Mouse (Mus musculus) thymus, postnatal 25 days (tissue): ENCODE measurements around the gene Rbfox3.

ENCODE experiments used
- DNase-seq: peaks from one replicate; pipeline ENCODE4 v3.0.0; 2022

Rbfox3 gene

GRCm38 (mm10) chr11:118493458-118493857, 417.9 kb downstream of the Rbfox3 start:
- no peak for DNase-seq

GRCm38 (mm10) chr11:118491230-118491629, 420.2 kb downstream of the Rbfox3 start:
- DNase-seq: no peak

- peak; percentile 89 for DNase-seq
These were observed 420.7 kb downstream of the Rbfox3 start for GRCm38 (mm10) chr11:118490566-118491218.

- no peak for DNase-seq
These were observed 422.5 kb downstream of the Rbfox3 start for GRCm38 (mm10) chr11:118488907-118489270.

GRCm38 (mm10) chr11:118488191-118488906, 423.0 kb downstream of the Rbfox3 start:
- no peak for DNase-seq

GRCm38 (mm10) chr11:118486881-118487772, 424.3 kb downstream of the Rbfox3 start:
- DNase-seq: no peak

GRCm38 (mm10) chr11:118486281-118486680, 425.1 kb downstream of the Rbfox3 start:
- no peak for DNase-seq

GRCm38 (mm10) chr11:118485780-118486179, 425.6 kb downstream of the Rbfox3 start:
- DNase-seq: no peak

GRCm38 (mm10) chr11:118485338-118485737, 426.1 kb downstream of the Rbfox3 start:
- DNase-seq: no peak

GRCm38 (mm10) chr11:118484169-118484568, 427.2 kb downstream of the Rbfox3 start:
- no peak for DNase-seq

GRCm38 (mm10) chr11:118481751-118482150, 429.6 kb downstream of the Rbfox3 start:
- no peak for DNase-seq

- no peak for DNase-seq
These were observed 430.2 kb downstream of the Rbfox3 start for GRCm38 (mm10) chr11:118481231-118481630.

GRCm38 (mm10) chr11:118479776-118480175, 431.6 kb downstream of the Rbfox3 start:
- no peak for DNase-seq

GRCm38 (mm10) chr11:118476396-118477373, 434.7 kb downstream of the Rbfox3 start, which contains the start of gene Engase:
Engase (plus strand) TSS chr11:118476829.
- peak; percentile 95 for DNase-seq

- DNase-seq: no peak
These were observed 435.8 kb downstream of the Rbfox3 start for GRCm38 (mm10) chr11:118475496-118476083.

GRCm38 (mm10) chr11:118473842-118474500, 437.4 kb downstream of the Rbfox3 start:
- no peak for DNase-seq

GRCm38 (mm10) chr11:118473161-118473560, 438.2 kb downstream of the Rbfox3 start:
- no peak for DNase-seq

- DNase-seq: peak; percentile 51
These were observed 439.7 kb downstream of the Rbfox3 start for GRCm38 (mm10) chr11:118471676-118472075.

- DNase-seq: peak; percentile 80
These were observed 441.0 kb downstream of the Rbfox3 start for GRCm38 (mm10) chr11:118470234-118470966.

- peak; percentile 37 for DNase-seq
These were observed 441.8 kb downstream of the Rbfox3 start for GRCm38 (mm10) chr11:118469509-118470160.
